Mouse (Mus musculus): ENCODE results near the gene Fes.

DNA sequence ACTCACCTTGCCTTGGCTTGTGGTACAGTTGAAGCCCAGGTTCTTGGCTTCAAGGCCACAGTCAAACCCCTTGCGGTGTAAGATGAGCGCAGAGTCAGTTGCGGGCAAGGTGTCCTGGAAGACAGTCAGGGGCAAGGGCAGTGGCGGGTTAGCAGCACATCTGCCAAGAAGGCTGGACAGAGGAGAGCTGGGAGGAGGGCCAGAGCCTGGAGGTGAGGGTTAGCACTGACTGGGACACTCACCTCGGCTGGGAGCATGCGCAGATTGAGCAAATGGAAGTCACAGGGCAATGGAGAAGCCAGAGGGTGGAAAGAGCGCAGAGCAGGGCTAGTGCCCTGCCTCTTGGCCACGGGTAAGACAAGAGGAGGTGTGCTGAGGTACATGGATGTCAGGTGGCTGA lies 34.8 kb downstream of the Fes start:
- TF ChIP-seq CTCF (IDR thresholded peaks at IDR 0.05; ENCODE audit: extremely low read depth, insufficient read depth, low read length) (no peak), POLR2A (IDR thresholded peaks at IDR 0.05; ENCODE audit: extremely low read depth, insufficient read depth, low read length) (no peak)

All from cortical plate, adult 2 months (tissue).